Mouse (Mus musculus) adipose tissue, adult 10 weeks (tissue): ENCODE measurements around the gene Slc25a16. TPM values are rescaled to one million over a fixed set of nuclear protein-coding genes. Genes with fewer than 3 reads are reported as not detected.

Source experiments
- polyA plus RNA-seq: library from polyadenylated mRNA; stranded (reverse); fragments of 350-450 nt; fragmentation: Illumina TruSeq; extraction: RNeasy Lipid Tissue Mini Kit (QIAGEN cat#74804); gene quantifications from one replicate; pipeline ENCODE4 v1.2.3, GENCODE M21; 2014; ENCODE audit warnings: low read depth, low replicate concordance

Gene Slc25a16
- 30.6 TPM for polyA plus RNA-seq

DNA sequence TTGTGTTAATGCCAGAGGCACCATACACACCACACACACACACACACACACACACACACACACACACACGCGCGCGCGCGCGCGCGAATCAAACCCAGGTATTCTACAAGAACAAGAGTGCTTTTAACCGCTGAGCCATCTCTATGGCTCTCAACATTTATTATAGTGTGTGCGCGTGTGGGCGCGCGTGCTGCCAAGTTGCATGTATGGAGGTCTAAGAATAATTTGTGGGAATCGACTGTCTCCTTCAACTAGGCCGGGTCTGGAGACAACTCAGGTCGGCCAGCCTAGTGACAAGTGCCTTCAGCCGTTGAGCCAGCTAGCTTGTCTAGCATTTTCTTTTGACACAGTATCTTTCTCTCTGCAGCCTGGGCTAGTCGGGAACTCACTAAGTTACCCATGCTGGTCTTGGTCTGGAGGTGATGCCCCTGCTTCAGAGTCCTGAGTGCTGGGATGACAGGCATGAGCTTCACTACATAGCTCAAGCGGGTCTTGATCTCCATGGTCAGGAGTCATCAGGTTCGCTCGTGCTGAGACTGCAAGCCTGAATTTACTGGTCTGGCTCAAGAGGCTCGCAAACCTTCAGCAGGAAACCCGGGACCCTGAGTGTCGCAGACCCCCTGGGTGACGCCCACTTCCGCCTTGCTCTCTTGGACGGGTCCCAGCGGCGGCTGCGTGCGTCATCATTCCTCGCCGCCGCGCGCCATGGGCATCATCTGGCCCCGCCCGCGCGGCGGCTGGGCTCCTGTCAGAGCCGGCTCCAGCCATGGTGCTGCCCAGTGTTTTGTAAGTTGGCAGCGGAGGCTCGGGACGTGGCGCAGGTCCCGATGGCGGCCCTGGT, at the start of gene Slc25a16:
Gene Slc25a16 (plus strand): TSS at position 709 of the 841 bp plus-strand sequence.

DNA sequence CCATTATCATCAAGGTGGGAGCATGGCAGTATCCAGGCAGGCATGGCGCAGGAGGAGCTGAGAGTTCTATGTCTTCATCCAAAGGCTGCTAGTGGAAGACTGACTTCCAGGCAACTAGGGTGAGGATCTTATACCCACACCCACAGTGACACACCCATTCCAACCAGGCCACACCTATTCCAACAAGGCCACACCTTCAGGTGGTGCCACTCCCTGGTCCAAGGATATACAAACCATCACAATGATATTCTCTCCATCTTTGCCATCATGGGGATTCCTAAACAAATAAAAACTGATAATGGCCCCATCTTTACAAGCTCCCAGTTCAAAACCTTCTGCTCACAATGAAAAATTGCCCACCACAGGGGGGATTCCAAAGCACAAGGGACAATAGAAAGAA, 11.5 kb upstream of the Slc25a16 start, which contains the start of gene Tet1:
Gene Tet1 (minus strand): TSS at position 101 of the 400 bp plus-strand sequence.

GRCm38 (mm10) chr10:62946738-62947471, 26.5 kb downstream of the Slc25a16 start, which contains the start of gene Dna2:
Gene Dna2 (plus strand): TSS chr10:62947026.

GRCm38 (mm10) chr10:62980039-62980954, 59.9 kb downstream of the Slc25a16 start, which contains the start of gene Rufy2:
Gene Rufy2 (plus strand): TSS chr10:62980223.

Other genes starting within 250 kb of the Slc25a16 start
- 1.8 TPM for gene Stox1, start 194.5 kb upstream of the Slc25a16 start, polyA plus RNA-seq
- gene Ccar1, start 128.3 kb upstream of the Slc25a16 start, polyA plus RNA-seq, result 38.4 TPM
- gene Tet1, start 11.6 kb upstream of the Slc25a16 start, polyA plus RNA-seq, result 0.43 TPM
- 2.9 TPM for gene Dna2, start 26.4 kb downstream of the Slc25a16 start, polyA plus RNA-seq
- 8.2 TPM for gene Rufy2, start 59.6 kb downstream of the Slc25a16 start, polyA plus RNA-seq
- gene Hnrnph3, start 103.6 kb downstream of the Slc25a16 start, polyA plus RNA-seq, result 56.8 TPM
- gene Pbld2, start 103.7 kb downstream of the Slc25a16 start, polyA plus RNA-seq, result 6.3 TPM
- 3.2 TPM for gene Pbld1, start 139.5 kb downstream of the Slc25a16 start, polyA plus RNA-seq
- not detected for gene Atoh7, start 179.0 kb downstream of the Slc25a16 start, polyA plus RNA-seq